ENCODE assay signal across 7 mouse cellular contexts in genomic region chr16:92457594-92457993, GRCm38 (mm10). TPM values are rescaled to one million over a fixed set of nuclear protein-coding genes. Genes with fewer than 3 reads are reported as not detected.
DNase-seq lines count a peak whose midpoint lies in the region; ATAC-seq lines count a peak whose summit lies in the region.

No protein-coding gene starts in this region.

- H3K36me3 ChIP-seq in forebrain, embryonic 15.5 days, result no peaks in the 10 kb centered on the region
- H3K36me3 ChIP-seq in hindbrain, embryonic 13.5 days, result no peaks in the 10 kb centered on the region; the same call in 1 of the 2 replicates

- no peak overlapping the region for H3K9ac ChIP-seq in forebrain, embryonic 15.5 days (replicated peaks)
- H3K9ac ChIP-seq in hindbrain, embryonic 13.5 days, result no peak overlapping the region

- H3K27me3 ChIP-seq in forebrain, embryonic 15.5 days, result no peaks in the 10 kb centered on the region
- no peaks in the 10 kb centered on the region for H3K27me3 ChIP-seq in hindbrain, embryonic 13.5 days

- H3K27ac ChIP-seq in forebrain, embryonic 15.5 days (replicated peaks), result no peak overlapping the region
- H3K27ac ChIP-seq in hindbrain, embryonic 13.5 days, result no peak overlapping the region

- H3K9me3 ChIP-seq in forebrain, embryonic 15.5 days, result no peaks in the 10 kb centered on the region
- no peaks in the 10 kb centered on the region for H3K9me3 ChIP-seq in hindbrain, embryonic 13.5 days

- no peak overlapping the region for H3K4me3 ChIP-seq in forebrain, embryonic 15.5 days
- H3K4me3 ChIP-seq in hindbrain, embryonic 13.5 days, result no peak overlapping the region

- peak; percentile 39 for ATAC-seq in forebrain, embryonic 15.5 days (replicated peaks)
- peak; percentile 15; the same call in 1 of the 2 replicates for ATAC-seq in hindbrain, embryonic 13.5 days (ENCODE audit: low FRiP score)

- WGBS in forebrain, embryonic 15.5 days, result 19% methylated on average over 7 of the region's 7 CpGs
- 24% methylated on average over 7 of the region's 7 CpGs for WGBS in hindbrain, embryonic 13.5 days

- no peak overlapping the region for H3K4me2 ChIP-seq in forebrain, embryonic 15.5 days (replicated peaks)
- H3K4me2 ChIP-seq in hindbrain, embryonic 13.5 days, result no peak overlapping the region

- H3K4me1 ChIP-seq in forebrain, embryonic 15.5 days, result no peaks in the 10 kb centered on the region
- H3K4me1 ChIP-seq in hindbrain, embryonic 13.5 days (replicated peaks), result peaks cover 17% of the 10 kb centered on the region

- DNase-seq in NIH3T3 (ENCODE audit: low read depth), result peak; percentile 79
- peak; percentile 54 for DNase-seq in cerebellum, adult 11 months
- peak; percentile 73 to 79 for DNase-seq in layer of hippocampus, postnatal 10 days (ENCODE audit: low spot score in 2 of 2)
- peak; percentile 76 for DNase-seq in lung, postnatal 36 days
- DNase-seq in right cerebral cortex, postnatal 25 days, result peak; percentile 53

RNA-seq across cellular contexts. Expression of gene Rcan1, which starts 13.1 kb away (rescaled TPM):
- polyA plus RNA-seq in forebrain, embryonic 15.5 days (2015; fragmentation: Nextera tagmentation; extraction: Ambion mirVana), result 49.8 and 52.8 TPM in 2 replicates
- polyA plus RNA-seq in hindbrain, embryonic 13.5 days (2015; fragmentation: Nextera tagmentation; extraction: Ambion mirVana), result 56.5 and 56.6 TPM in 2 replicates
- total RNA-seq in layer of hippocampus, postnatal 10 days (2021), result 10 to 100 TPM; 40.4 to 43.8 TPM

RNA-seq across cellular contexts. Expression of gene Clic6, which starts 27.9 kb away (rescaled TPM):
- polyA plus RNA-seq in forebrain, embryonic 15.5 days (2015; fragmentation: Nextera tagmentation; extraction: Ambion mirVana), result 4.0 and 9.0 TPM in 2 replicates
- polyA plus RNA-seq in hindbrain, embryonic 13.5 days (2015; fragmentation: Nextera tagmentation; extraction: Ambion mirVana), result 4.8 and 11.5 TPM in 2 replicates
- total RNA-seq in layer of hippocampus, postnatal 10 days (2021), result 1 to 10 TPM in 1 of 2 experiments, under 1 TPM in 1; 0.56 to 5.3 TPM
